Mouse (Mus musculus) left cerebral cortex, postnatal 4 days (tissue): ENCODE data around the gene Reg4. TPM values are rescaled to one million over a fixed set of nuclear protein-coding genes. Genes with fewer than 3 reads are reported as not detected.

Experiments used
- DNase-seq: peaks from one replicate; pipeline ENCODE4 v3.0.0-alpha.2; 2022
- intact Hi-C: fragments of 180-260 bp; cut with DNase I; formaldehyde crosslinking; loops from one replicate; pipeline ENCODE4 v1.15.1; 2025
- total RNA-seq, 2 experiments: library from RNA; stranded (reverse); gene quantifications; 2 replicates each; pipeline ENCODE4 v1.2.3; 2021

Gene Reg4
- total RNA-seq, 2 experiments from 2014 or later, result not detected

DNA sequence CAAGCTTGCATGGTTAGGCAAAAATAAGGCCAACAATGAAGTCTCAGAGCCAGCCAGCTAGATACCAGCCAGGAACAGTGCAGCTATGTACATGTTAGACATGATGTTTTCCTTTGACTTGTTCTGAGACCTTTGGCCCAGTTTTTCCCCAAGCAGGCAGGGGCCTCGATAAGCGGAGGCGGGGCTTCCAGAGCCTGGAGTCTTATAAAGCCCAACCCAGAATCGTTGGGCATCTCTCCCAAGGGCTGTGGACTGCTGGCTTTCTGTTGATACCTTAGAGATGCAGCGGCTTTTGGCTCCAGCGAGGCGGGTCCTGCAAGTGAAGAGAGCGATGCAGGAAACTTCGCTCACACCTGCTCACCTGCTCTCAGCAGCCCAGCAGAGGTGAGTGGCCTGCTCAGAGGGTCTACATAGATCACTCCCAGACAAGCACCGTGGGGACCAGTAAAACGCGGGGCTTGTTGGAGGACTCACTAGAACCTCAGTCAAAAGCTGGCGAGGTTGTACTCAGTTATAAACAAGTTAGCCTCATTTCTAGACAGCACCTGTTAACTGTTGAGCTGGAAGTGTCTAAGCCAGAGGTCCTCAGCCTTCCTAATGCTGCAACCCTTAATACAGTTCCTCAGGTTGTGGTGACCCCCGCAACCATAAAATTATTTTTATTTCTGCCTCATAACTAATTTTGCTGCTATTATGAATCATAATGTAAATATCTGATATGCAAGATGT lies 58.4 kb downstream of the Reg4 start, which contains the start of gene Hmgcs2:
Gene Hmgcs2, plus strand, starts transcription at position 232 of the 729 bp plus-strand sequence.
- intact Hi-C loops, result no loop called here
- peak; percentile 30 for DNase-seq

DNA sequence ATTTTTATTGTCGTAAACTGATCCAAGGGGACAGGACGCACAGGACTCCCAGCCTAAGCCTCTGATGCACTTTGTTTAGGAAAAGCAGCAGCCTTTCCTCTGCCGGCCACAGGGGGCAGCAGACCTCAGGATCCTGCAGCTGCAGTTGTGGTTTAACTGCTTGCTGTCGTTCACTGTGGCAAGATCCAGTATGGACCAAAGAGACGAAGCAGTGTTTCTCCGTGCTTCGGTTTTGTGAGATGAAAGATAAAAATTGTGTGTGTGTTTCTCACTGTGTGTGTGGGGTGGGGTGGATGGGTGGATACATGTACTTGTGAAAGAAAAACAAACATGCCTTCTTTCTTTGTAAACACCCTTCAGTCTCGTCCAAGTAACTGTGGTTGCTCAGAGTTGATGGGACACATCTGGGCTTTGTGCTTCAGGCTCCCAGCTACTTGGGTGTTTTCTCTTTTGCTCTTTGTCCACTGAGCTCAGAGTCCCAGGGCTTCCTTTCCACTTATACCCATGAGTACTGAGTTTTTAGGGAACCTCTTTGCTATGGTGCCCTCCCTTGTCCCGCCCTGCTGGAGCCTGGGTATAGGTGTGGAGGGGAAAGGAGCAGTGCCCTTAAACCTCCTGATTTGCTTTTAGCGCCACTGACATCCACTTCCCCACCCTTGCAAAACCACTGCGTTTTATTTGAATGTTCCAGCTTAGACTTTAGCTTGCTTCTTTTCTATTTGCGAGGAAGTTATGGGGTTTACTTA lies 59.1 kb downstream of the Reg4 start:
- DNase-seq, result peak; percentile 50
- intact Hi-C loops, result no loop called here

DNA sequence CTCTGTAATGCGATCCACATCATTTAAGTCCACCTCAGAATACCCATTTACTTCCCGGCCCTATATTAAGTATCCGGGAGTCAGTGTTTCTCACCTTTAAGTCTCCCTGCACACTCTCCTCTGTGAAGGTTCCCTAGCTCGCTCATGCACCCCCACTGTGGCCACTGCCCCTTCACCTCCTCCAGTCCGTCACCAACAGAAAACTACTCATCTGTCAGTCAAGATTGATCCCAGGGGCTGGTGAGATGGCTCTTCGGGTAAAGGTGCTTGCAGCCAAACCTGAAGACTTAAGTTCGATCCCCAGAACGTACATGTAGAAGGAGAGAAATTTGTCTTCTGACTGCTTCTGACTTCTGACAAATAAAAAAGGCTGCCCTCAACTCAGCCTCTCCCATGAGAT lies 60.5 kb downstream of the Reg4 start:
- no peak for DNase-seq
- intact Hi-C loops, result no loop called here

DNA sequence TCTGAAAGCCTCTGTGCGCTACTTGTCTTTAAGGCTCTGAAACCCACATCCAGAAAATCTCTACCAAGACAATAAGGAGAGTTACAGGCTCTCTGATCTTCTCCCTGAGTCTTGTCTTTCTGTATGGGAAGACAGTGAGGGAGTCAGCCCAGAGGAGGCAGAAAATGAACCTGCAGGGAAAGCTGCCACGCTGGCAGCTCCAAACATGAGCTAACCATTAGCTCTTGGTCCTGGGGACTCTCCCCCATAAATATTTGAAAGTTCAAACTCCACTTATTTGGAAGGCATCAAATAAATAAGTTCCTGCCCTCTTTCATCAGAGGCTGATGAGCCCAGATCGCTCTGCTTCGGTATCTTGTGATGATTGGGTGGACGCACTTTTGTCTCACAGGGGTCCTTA lies 61.2 kb downstream of the Reg4 start:
- DNase-seq, result no peak

More for the DNA sequence above, 61.2 kb downstream of the Reg4 start:
- intact Hi-C loops, result no loop called here

Other genes with a start within 250 kb of the Reg4 start
- gene Notch2, start 208.6 kb upstream of the Reg4 start, total RNA-seq, result 10 to 100 TPM; 22.4 to 24.4 TPM
- gene Adam30, start 61.5 kb upstream of the Reg4 start, total RNA-seq, result not detected
- 10 to 100 TPM; 14.7 to 18.4 TPM for gene Hmgcs2, start 58.3 kb downstream of the Reg4 start, total RNA-seq
- 10 to 100 TPM; 53.5 to 55.0 TPM for gene Phgdh, start 117.8 kb downstream of the Reg4 start, total RNA-seq
- gene Zfp697, start 160.3 kb downstream of the Reg4 start, total RNA-seq, result 10 to 100 TPM; 41.0 to 42.9 TPM
- not detected for gene Gm4450, start 235.0 kb downstream of the Reg4 start, total RNA-seq